Mouse (Mus musculus): ENCODE data around the gene Gcnt4. TPM values are rescaled to one million over a fixed set of nuclear protein-coding genes. Genes with fewer than 3 reads are reported as not detected.

The Gcnt4 gene
- not detected in 2 replicates for total RNA-seq (2012; rRNA removed)
- not detected in 2 replicates for total RNA-seq (2014; rRNA removed)
- not detected in 2 replicates for polyA plus RNA-seq (2012; ENCODE audit: insufficient read length, low read depth)

DNA sequence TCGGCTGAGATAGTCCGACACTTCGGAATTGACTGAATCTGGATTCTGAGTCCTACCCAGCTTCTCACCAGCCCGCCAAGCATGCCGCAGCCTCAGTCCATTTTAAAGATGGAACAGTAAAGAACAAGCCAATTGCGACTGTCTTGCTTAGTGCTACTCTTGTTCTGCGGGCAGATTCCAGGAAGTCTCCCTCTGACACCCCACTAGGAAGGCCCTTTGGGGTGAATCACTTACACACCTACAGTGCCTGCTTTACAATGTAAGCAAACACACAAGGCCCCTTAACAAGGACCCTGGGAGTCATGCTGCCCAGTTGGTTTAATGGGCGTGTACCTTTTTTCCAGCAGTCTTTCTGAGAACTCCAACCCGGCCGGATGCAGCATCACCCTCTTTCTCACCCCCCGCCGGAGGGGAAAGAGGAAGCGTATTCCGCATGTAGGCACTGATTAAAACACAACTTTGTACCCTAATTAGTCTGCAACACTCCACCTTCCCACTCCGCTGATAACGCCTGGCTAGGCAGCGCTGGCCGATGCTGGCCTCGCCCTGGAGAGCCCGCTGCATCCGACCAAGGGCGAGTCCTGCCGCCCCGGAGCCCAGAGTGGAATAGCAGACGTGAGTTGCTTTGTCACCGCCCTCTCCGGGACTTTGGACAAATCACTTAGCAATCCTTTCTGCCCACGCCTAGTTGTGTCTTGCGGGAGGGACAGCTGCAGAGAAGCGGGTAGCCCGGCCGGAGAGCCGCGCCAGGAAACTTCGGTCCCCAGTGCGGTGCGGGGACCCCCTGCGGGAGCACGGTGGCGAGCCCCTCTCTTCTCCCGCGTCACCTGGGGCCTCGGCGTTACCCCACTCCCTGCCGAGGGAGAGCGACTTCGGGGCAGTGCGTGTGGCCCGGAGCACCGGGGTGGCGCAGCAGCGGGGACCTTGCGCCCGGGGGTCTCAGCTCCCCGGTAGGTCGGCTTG lies at the start of gene Gcnt4:
TSS of gene Gcnt4 (plus strand) at position 691 of the 963 bp plus-strand sequence.
- peaks cover 9% of the 10 kb centered on the region for H3K9me3 ChIP-seq (replicated peaks; ENCODE audit: low read length)
- H3K79me2 ChIP-seq (replicated peaks; ENCODE audit: control insufficient read depth, extremely low read depth, insufficient read depth, poor library complexity, severe bottlenecking) = no peaks in the 10 kb centered on the region
- H3K9ac ChIP-seq (ENCODE audit: insufficient read depth, low read depth) = no peak within 1 kb of the TSS
- no peak within 1 kb of the TSS for H3K27ac ChIP-seq (ENCODE audit: insufficient read depth, low read depth)
- H3K27me3 ChIP-seq (replicated peaks) = no peaks in the 10 kb centered on the region
- no peak for TF ChIP-seq NRF1 (IDR thresholded peaks at IDR 0.05; ENCODE audit: low read depth, low read length)
- no peak for TF ChIP-seq MEF2A (IDR thresholded peaks at IDR 0.05; ENCODE audit: borderline replicate concordance, low read depth, low read length)
- no peak for TF ChIP-seq NELFE (IDR thresholded peaks at IDR 0.05; ENCODE audit: low read depth, low read length)
- TF ChIP-seq ELF1 (IDR thresholded peaks at IDR 0.05; ENCODE audit: low read depth, low read length) = no peak
- no peak for TF ChIP-seq CHD1 (IDR thresholded peaks at IDR 0.05; ENCODE audit: low read depth, low read length)
- TF ChIP-seq MYC (IDR thresholded peaks at IDR 0.05; ENCODE audit: low read depth, low read length) = no peak
- no peak for TF ChIP-seq ZC3H11A (IDR thresholded peaks at IDR 0.05; ENCODE audit: low read depth, low read length)
- TF ChIP-seq MXI1 (IDR thresholded peaks at IDR 0.05; ENCODE audit: low read depth, low read length) = no peak
- no peak for TF ChIP-seq ZNF384 (IDR thresholded peaks at IDR 0.05; ENCODE audit: low read depth, low read length)
- TF ChIP-seq PAX5 (IDR thresholded peaks at IDR 0.05; ENCODE audit: low read length) = no peak
- TF ChIP-seq USF2 (conservative IDR thresholded peaks at IDR 0.05; ENCODE audit: low read depth, low read length) = no peak
- TF ChIP-seq ZMIZ1 (IDR thresholded peaks at IDR 0.05; ENCODE audit: low read depth, low read length) = no peak
- no peak for TF ChIP-seq ZKSCAN1 (IDR thresholded peaks at IDR 0.05; ENCODE audit: borderline replicate concordance, low read depth, low read length)
- TF ChIP-seq RCOR1 (conservative IDR thresholded peaks at IDR 0.05; ENCODE audit: low read depth, low read length) = no peak
- no peak for TF ChIP-seq GABPA (IDR thresholded peaks at IDR 0.05; ENCODE audit: insufficient replicate concordance, low read depth, low read length)
- TF ChIP-seq E2F4 (IDR thresholded peaks at IDR 0.05; ENCODE audit: insufficient replicate concordance, low read depth, low read length) = no peak
- TF ChIP-seq JUN (IDR thresholded peaks at IDR 0.05; ENCODE audit: insufficient read depth, low read depth, low read length) = no peak
- no peak for TF ChIP-seq MAFK (IDR thresholded peaks at IDR 0.05; ENCODE audit: insufficient replicate concordance, low read length)
- TF ChIP-seq TBP (conservative IDR thresholded peaks at IDR 0.05; ENCODE audit: low read depth, low read length) = no peak
- TF ChIP-seq EP300 (IDR thresholded peaks at IDR 0.05; ENCODE audit: low read length) = no peak
- H3K4me2 ChIP-seq (ENCODE audit: insufficient read depth, low read depth, poor library complexity, severe bottlenecking) = peak within 1 kb of the TSS; percentile 47; the same call in 1 of the 2 replicates
- H3K4me3 ChIP-seq (replicated peaks in 1 of 3; ENCODE audit: low read depth in 2 of 3, low read length in 2 of 3, poor library complexity in 1 of 3) = peak within 1 kb of the TSS in 1 of 3 experiments; percentile 18
- DNase-seq (ENCODE audit: extremely low read depth) = no peak
- dilution Hi-C loops (cut with MboI; ENCODE audit: extremely low pct_ligation_motif_present, extremely low pct_unique_long_range_greater_than_20kb, low sequenced_read_pairs) = no loop called here
- H3K4me1 ChIP-seq (ENCODE audit: control insufficient read depth in 1 of 2, insufficient read depth in 2 of 2) = no peaks in the 10 kb centered on the region
- in situ Hi-C loops (cut with MboI; ENCODE audit: low pct_ligation_motif_present, low pct_unique_long_range_greater_than_20kb, low sequenced_read_pairs) = no loop called here
- H3K36me3 ChIP-seq (replicated peaks in 1 of 2; ENCODE audit: control insufficient read depth in 1 of 2, insufficient read depth in 1 of 2, low read length in 1 of 2) = no peaks in the 10 kb centered on the region

Data from CH12.LX (cell line).